Mouse (Mus musculus) kidney, adult 2 months (tissue): ENCODE data around the gene Ccdc188. TPM values are rescaled to one million over a fixed set of nuclear protein-coding genes. Genes with fewer than 3 reads are reported as not detected.

Experiments
- DNase-seq: peaks from one replicate; pipeline ENCODE4 v3.0.0; 2021
- H3K27ac ChIP-seq: fragments of 200-500 bp; 2 replicates; pipeline ENCODE4 v1.5.1; 2012; ENCODE audit warnings: low read depth, low read length, control low read depth, inconsistent platforms; ENCODE audit not compliant: insufficient read depth
- H3K27me3 ChIP-seq: fragments of 200-500 bp; replicated peaks from 2 replicates; pipeline ENCODE4 v1.6.1; 2012; ENCODE audit warnings: mild to moderate bottlenecking, moderate library complexity, low read length, inconsistent platforms; ENCODE audit not compliant: control insufficient read depth, insufficient read depth
- H3K36me3 ChIP-seq: fragments of 200-500 bp; 2 replicates; pipeline ENCODE4 v1.6.1; 2012; ENCODE audit warnings: mild to moderate bottlenecking, moderate library complexity, low read length, inconsistent platforms; ENCODE audit not compliant: control insufficient read depth, insufficient read depth
- H3K4me1 ChIP-seq: fragments of 200-500 bp; 2 replicates; pipeline ENCODE4 v1.6.1; 2011; ENCODE audit warnings: low read length; ENCODE audit not compliant: control insufficient read depth, insufficient read depth
- H3K4me3 ChIP-seq: fragments of 200-500 bp; 2 replicates; pipeline ENCODE4 v1.5.1; 2011; ENCODE audit warnings: mild to moderate bottlenecking, low read depth, low read length, control low read depth; ENCODE audit not compliant: insufficient read depth
- CTCF ChIP-seq: fragments of 200-500 bp; conservative IDR thresholded peaks from 2 replicates; pipeline ENCODE4 v1.5.1; 2011; ENCODE audit warnings: low read depth, mild to moderate bottlenecking, control low read depth, low read length, moderate library complexity, mixed read lengths; ENCODE audit not compliant: insufficient read depth, insufficient read length
- POLR2A ChIP-seq: fragments of 200-500 bp; IDR thresholded peaks from one replicate; pipeline ENCODE4 v1.6.1; 2011; ENCODE audit warnings: low read depth, low read length, control low read depth
- WGBS: fragments of 180-500 bp; shearing (Covaris S2); methylation state at CpG from one replicate; pipeline ENCODE4 v1.1.7; 2018; 5-methylcytosine and 5-hydroxymethylcytosine counted together
- polyA plus RNA-seq: library from polyadenylated mRNA; depleted of rRNA; stranded (reverse); fragments of >200 nt; gene quantifications from 2 replicates; pipeline ENCODE4 v1.2.3, GENCODE M21; 2012

Gene Ccdc188
- polyA plus RNA-seq, 1 experiment = not detected

DNA sequence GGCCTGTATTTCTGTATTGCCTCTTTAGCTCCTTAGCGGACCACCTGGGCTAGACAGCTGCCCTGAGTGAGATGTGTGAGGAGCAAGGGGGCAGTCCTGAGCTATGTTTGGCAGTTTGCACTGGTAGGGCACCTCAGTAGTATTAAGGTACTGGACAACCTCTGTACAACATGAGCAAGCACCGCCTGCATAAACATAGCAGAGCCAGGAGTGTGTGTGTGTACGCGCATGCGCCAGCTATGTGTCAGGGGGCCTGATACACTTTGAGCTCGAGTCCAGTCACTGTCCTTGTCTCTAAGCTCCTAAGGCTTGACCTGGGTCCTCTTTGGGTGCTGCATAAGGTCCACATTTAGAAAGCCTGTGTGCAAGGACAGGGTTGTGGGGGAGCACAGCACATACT, 12.9 kb downstream of the Ccdc188 start:
- no peak overlapping the region for H3K27ac ChIP-seq
- WGBS = 85% methylated on average over 6 of the region's 6 CpGs
- no peak for TF ChIP-seq POLR2A
- TF ChIP-seq CTCF = no peak
- no peaks in the 10 kb centered on the region for H3K27me3 ChIP-seq
- no peaks in the 10 kb centered on the region for H3K36me3 ChIP-seq
- DNase-seq = no peak
- no peak overlapping the region for H3K4me3 ChIP-seq
- 0 out of 2 replicates have a peak, but pooled peaks cover 7% of the 10 kb centered on the region for H3K4me1 ChIP-seq

DNA sequence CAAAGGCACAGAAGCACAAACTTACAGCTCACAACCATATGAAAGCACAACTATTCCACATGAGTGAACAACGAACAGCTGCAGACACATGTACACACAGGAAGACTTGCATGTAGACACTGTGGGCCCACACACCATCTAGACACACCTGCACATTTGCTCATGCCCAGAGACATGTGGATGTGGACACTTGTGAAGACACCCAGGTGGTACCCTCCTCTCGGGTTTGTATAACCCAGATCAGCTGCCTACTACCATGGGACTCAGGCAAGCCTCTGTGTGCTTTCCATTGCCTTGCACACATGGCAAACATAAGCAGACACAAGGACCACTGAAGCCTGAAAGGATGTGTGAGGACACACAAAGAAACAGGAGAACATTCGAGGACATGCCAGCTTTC, 13.4 kb downstream of the Ccdc188 start:
- Histone ChIP-seq H3K27me3 (no peaks in the 10 kb centered on the region), H3K4me3 (no peak overlapping the region), H3K36me3 (no peaks in the 10 kb centered on the region), H3K4me1 (peaks cover 9% of the 10 kb centered on the region; the same call in 1 of the 2 replicates), H3K27ac (no peak overlapping the region)
- DNase-seq = no peak
- TF ChIP-seq CTCF (no peak), POLR2A (no peak)
- 72% methylated on average over 3 of the region's 3 CpGs for WGBS

DNA sequence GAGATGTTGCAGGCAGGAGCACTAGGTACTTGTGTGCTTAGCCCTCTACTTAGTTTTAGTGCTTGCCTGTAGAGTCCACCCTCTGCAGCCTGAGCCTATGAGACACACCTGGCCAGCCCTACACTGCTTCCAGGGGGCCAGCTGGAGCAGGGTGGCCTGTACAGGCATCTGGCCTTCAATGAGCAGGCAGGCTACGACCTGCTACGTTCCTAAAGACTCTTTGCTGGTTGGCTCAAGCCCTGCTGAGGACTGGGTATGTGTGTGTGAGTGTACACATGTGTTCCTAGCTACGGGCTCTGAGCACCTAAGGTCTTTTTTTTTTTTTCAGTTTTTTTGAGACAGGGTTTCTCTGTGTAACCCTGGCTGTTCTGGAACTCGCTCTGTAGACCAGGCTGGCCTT, 13.8 kb downstream of the Ccdc188 start:
- TF ChIP-seq POLR2A (no peak), CTCF (no peak)
- Histone ChIP-seq H3K27ac (no peak overlapping the region), H3K27me3 (no peaks in the 10 kb centered on the region), H3K4me1 (peaks cover 10% of the 10 kb centered on the region; the same call in 1 of the 2 replicates), H3K4me3 (no peak overlapping the region), H3K36me3 (no peaks in the 10 kb centered on the region)
- no peak for DNase-seq
- WGBS = 76% methylated on average over 4 of the region's 4 CpGs

DNA sequence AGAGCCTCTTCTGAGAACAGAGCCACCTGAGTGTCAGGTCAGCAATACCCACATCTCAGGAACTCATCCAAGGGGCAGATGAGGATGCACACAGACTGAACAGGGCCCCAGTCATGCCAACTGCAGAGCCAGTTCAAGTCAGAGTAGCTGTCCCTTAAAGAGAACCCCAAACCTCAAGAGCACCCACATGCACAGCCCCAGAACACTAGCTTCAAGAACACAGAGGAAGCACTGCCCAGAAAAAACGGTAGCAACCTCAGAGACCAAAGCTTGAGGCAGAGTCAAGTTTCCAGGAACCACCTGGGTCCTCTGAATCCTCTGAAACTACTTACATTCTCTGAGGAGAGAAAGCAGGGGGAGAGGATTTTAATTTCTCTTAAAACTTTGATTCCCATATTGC, 15.8 kb downstream of the Ccdc188 start:
- TF ChIP-seq CTCF = no peak
- TF ChIP-seq POLR2A = no peak
- WGBS = 7% methylated on average over 1 of the region's 1 CpGs
- Histone ChIP-seq H3K27me3 (no peaks in the 10 kb centered on the region), H3K4me1 (peaks cover 10% of the 10 kb centered on the region; the same call in 1 of the 2 replicates), H3K27ac (no peak overlapping the region), H3K36me3 (no peaks in the 10 kb centered on the region), H3K4me3 (no peak overlapping the region)
- no peak for DNase-seq

DNA sequence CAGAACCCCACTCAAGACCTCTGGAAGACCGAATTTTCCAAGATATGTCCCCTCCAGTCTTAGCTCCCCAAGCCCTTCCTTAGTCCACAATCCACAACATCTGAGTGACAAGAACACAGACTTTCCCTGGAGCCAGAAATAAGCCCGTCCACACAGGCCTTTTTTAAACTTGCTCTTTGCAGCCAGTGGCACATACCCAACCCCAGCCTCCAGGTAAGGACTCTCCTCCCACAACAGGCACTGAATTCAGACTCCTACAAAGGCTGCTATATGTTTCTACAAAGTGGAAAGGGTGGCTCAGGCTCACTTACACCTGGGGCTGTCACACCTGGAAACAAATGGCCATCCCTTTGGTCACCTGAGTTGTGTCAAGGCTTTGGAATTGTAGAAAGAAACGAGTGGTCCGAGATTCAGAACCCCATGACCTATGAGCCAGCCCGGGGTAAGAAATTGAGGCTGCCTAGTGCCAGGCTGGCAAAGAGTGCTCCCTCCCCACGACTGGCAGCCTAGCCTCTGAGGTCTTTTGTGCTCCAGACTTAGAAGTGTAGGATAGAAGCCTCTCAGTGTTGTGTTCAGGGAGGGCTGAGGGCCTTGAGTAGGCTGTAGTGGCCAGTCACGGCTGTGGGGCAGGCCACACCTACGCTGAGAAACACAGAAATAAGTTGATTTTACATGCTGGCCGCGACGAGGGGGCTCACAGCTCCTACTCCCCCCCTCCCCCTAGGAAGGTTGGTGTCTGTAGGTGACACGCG, 16.4 kb downstream of the Ccdc188 start:
- TF ChIP-seq CTCF (no peak), POLR2A (no peak)
- Histone ChIP-seq H3K27me3 (no peaks in the 10 kb centered on the region), H3K4me1 (peaks cover 10% of the 10 kb centered on the region; the same call in 1 of the 2 replicates), H3K27ac (no peak overlapping the region), H3K36me3 (no peaks in the 10 kb centered on the region), H3K4me3 (peak overlapping the region; percentile 77)
- peak; percentile 20 for DNase-seq
- 11% methylated on average over 13 of the region's 13 CpGs for WGBS

DNA sequence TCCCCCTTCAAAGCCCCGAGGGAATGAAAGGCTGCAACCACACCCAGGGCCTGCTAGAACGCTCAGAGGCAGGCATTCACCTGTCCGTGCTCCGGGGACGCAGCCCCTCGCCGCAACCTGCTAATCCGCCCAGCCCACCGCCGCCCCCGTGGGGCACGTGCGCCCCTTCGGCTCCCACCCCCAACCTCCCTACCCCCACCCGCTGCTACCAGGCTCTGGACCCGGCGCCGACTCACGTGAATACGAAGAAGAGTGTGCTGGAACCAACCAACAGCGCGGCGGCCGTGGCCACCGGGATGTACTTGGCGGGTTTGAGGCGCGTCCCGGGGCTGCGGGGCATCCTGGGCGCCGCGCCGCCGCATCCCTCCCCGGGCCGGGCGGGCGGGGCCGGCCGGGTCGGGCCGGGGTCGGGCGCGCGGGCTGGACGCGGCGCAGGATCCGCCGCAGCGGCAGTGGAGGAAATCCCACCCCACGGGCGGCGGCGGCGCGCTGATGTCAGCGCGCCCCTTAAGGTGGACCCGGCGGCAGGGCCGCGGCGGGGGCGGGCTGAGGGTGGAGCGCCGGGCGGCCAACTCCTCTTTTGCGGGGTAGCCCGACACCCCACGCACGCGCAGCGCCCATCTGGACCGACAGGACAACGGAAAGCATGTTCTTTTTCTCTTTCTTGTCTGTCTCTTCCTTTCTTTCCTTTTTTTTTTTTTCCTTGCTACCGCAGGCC, 17.2 kb downstream of the Ccdc188 start, which contains the start of gene Zdhhc8:
Gene Zdhhc8, minus strand, starts transcription at position 466 of the 718 bp plus-strand sequence.
- TF ChIP-seq CTCF (no peak), POLR2A (no peak)
- DNase-seq = peak; percentile 82

More for the DNA sequence above, 17.2 kb downstream of the Ccdc188 start, which contains the start of gene Zdhhc8:
- peak within 1 kb of the TSS; percentile 77 for H3K4me3 ChIP-seq
- H3K27me3 ChIP-seq = no peaks in the 10 kb centered on the region
- peak within 1 kb of the TSS; percentile 79 for H3K27ac ChIP-seq
- H3K4me1 ChIP-seq = peaks cover 10% of the 10 kb centered on the region; the same call in 1 of the 2 replicates
- no peaks in the 10 kb centered on the region; the same call in 1 of the 2 replicates for H3K36me3 ChIP-seq
- WGBS = 2% methylated on average over 77 of the region's 79 CpGs
